Mouse (Mus musculus) kidney, embryonic 16.5 days (tissue): ENCODE measurements around the gene Daam1. TPM values are rescaled to one million over a fixed set of nuclear protein-coding genes. Genes with fewer than 3 reads are reported as not detected.

ENCODE experiments used
- ATAC-seq: fragments of 200-750 bp; cut with Nextera tagmentation; 2 replicates; pipeline ENCODE4 v1.8.0; 2017; ENCODE audit warnings: moderate TSS enrichment; ENCODE audit not compliant: low FRiP score, low TSS enrichment
- H3K27ac ChIP-seq: fragments of 300-500 bp; sonication (generic); 2 replicates; pipeline ENCODE4 v1.5.1; 2014; ENCODE audit warnings: low read length
- H3K27me3 ChIP-seq: fragments of 300-500 bp; sonication (generic); 2 replicates; pipeline ENCODE4 v1.6.1; 2014; ENCODE audit warnings: low read length, control low read depth, mixed read lengths; ENCODE audit not compliant: insufficient read depth
- H3K36me3 ChIP-seq: fragments of 300-500 bp; sonication (generic); 2 replicates; pipeline ENCODE4 v1.6.1; 2014; ENCODE audit warnings: low read length, control low read depth, mixed read lengths; ENCODE audit not compliant: insufficient read depth
- H3K4me1 ChIP-seq: fragments of 300-500 bp; sonication (generic); 2 replicates; pipeline ENCODE4 v1.6.1; 2014; ENCODE audit warnings: low read length, control low read depth, mixed read lengths; ENCODE audit not compliant: insufficient read depth
- H3K4me2 ChIP-seq: fragments of 300-500 bp; sonication (generic); replicated peaks from 2 replicates; pipeline ENCODE4 v1.6.1; 2014; ENCODE audit warnings: low read depth, low read length
- H3K4me3 ChIP-seq: fragments of 300-500 bp; sonication (generic); 2 replicates; pipeline ENCODE4 v1.5.1; 2014; ENCODE audit warnings: mild to moderate bottlenecking, low read length
- H3K9ac ChIP-seq: fragments of 300-500 bp; sonication (generic); replicated peaks from 2 replicates; pipeline ENCODE4 v1.6.1; 2014; ENCODE audit warnings: low read length
- H3K9me3 ChIP-seq: fragments of 300-500 bp; sonication (generic); 2 replicates; pipeline ENCODE4 v1.6.1; 2016; ENCODE audit warnings: low read length, control low read depth
- WGBS: fragments of 180-500 bp; shearing (Covaris S2); extraction: QIAGEN DNeasy Blood & Tissue Kit; methylation state at CpG from one replicate; pipeline ENCODE4 v1.1.7; 2014; 5-methylcytosine and 5-hydroxymethylcytosine counted together
- polyA plus RNA-seq: library from polyadenylated mRNA; unstranded; fragments of >200 nt; fragmentation: Nextera tagmentation; extraction: Ambion mirVana; gene quantifications from 2 replicates; pipeline ENCODE4 v1.2.1, GENCODE M21; 2015

Gene Daam1
- polyA plus RNA-seq, 1 experiment from 2014 or later, result 8.6 TPM

- no peak overlapping the region for H3K9ac ChIP-seq
- no peak for ATAC-seq
- 90% methylated on average over 3 of the region's 3 CpGs for WGBS
- no peaks in the 10 kb centered on the region for H3K9me3 ChIP-seq
- H3K27me3 ChIP-seq, result no peaks in the 10 kb centered on the region
- H3K4me3 ChIP-seq, result no peak overlapping the region
- no peaks in the 10 kb centered on the region for H3K4me1 ChIP-seq
- H3K36me3 ChIP-seq, result no peaks in the 10 kb centered on the region
- H3K4me2 ChIP-seq, result no peak overlapping the region
- H3K27ac ChIP-seq, result no peak overlapping the region
Observed at GRCm38 (mm10) chr12:72005307-72005706, 174.4 kb downstream of the Daam1 start.

- no peaks in the 10 kb centered on the region for H3K27me3 ChIP-seq
- H3K4me1 ChIP-seq, result no peaks in the 10 kb centered on the region
- no peak overlapping the region for H3K4me3 ChIP-seq
- no peak overlapping the region for H3K27ac ChIP-seq
- WGBS, result 85% methylated on average over 3 of the region's 3 CpGs
- H3K9ac ChIP-seq, result no peak overlapping the region
- no peak for ATAC-seq
- no peaks in the 10 kb centered on the region for H3K36me3 ChIP-seq
- no peak overlapping the region for H3K4me2 ChIP-seq
- no peaks in the 10 kb centered on the region for H3K9me3 ChIP-seq
Observed at GRCm38 (mm10) chr12:72007656-72008055, 176.8 kb downstream of the Daam1 start.

- Histone ChIP-seq H3K9me3 (no peaks in the 10 kb centered on the region), H3K4me2 (no peak overlapping the region), H3K36me3 (no peaks in the 10 kb centered on the region), H3K4me1 (no peaks in the 10 kb centered on the region), H3K27me3 (no peaks in the 10 kb centered on the region), H3K4me3 (no peak overlapping the region), H3K9ac (no peak overlapping the region), H3K27ac (no peak overlapping the region)
- WGBS, result 97% methylated on average over 13 of the region's 13 CpGs
- no peak for ATAC-seq
Observed at GRCm38 (mm10) chr12:72009051-72009902, 178.4 kb downstream of the Daam1 start.

GRCm38 (mm10) chr12:72011404-72011803, 180.5 kb downstream of the Daam1 start:
- H3K4me1 ChIP-seq, result no peaks in the 10 kb centered on the region
- H3K4me2 ChIP-seq, result no peak overlapping the region
- H3K9ac ChIP-seq, result no peak overlapping the region
- no peaks in the 10 kb centered on the region for H3K9me3 ChIP-seq
- WGBS, result 93% methylated on average over 3 of the region's 3 CpGs
- no peak overlapping the region for H3K4me3 ChIP-seq
- ATAC-seq, result no peak
- no peak overlapping the region for H3K27ac ChIP-seq
- no peaks in the 10 kb centered on the region for H3K27me3 ChIP-seq
- H3K36me3 ChIP-seq, result no peaks in the 10 kb centered on the region

GRCm38 (mm10) chr12:72012126-72012525, 181.2 kb downstream of the Daam1 start:
- H3K4me3 ChIP-seq, result no peak overlapping the region
- no peak overlapping the region for H3K27ac ChIP-seq
- ATAC-seq, result no peak
- no peak overlapping the region for H3K9ac ChIP-seq
- no peaks in the 10 kb centered on the region for H3K27me3 ChIP-seq
- H3K4me2 ChIP-seq, result no peak overlapping the region
- H3K9me3 ChIP-seq, result no peaks in the 10 kb centered on the region
- 90% methylated on average over 6 of the region's 6 CpGs for WGBS
- no peaks in the 10 kb centered on the region for H3K36me3 ChIP-seq
- no peaks in the 10 kb centered on the region for H3K4me1 ChIP-seq

GRCm38 (mm10) chr12:72013711-72014354, 183.0 kb downstream of the Daam1 start:
- ATAC-seq, result no peak
- Histone ChIP-seq H3K4me3 (no peak overlapping the region), H3K4me1 (no peaks in the 10 kb centered on the region), H3K9ac (no peak overlapping the region), H3K4me2 (no peak overlapping the region), H3K9me3 (no peaks in the 10 kb centered on the region), H3K27me3 (no peaks in the 10 kb centered on the region), H3K36me3 (no peaks in the 10 kb centered on the region), H3K27ac (no peak overlapping the region)
- 74% methylated on average over 13 of the region's 13 CpGs for WGBS

GRCm38 (mm10) chr12:72014355-72014776, 183.5 kb downstream of the Daam1 start:
- H3K9ac ChIP-seq, result no peak overlapping the region
- 0 out of 2 replicates have a peak overlapping the region, but pooled peaks have one; percentile 0 for H3K4me2 ChIP-seq
- H3K9me3 ChIP-seq, result no peaks in the 10 kb centered on the region
- H3K36me3 ChIP-seq, result no peaks in the 10 kb centered on the region
- no peak overlapping the region for H3K27ac ChIP-seq
- WGBS, result 56% methylated on average over 10 of the region's 10 CpGs
- no peaks in the 10 kb centered on the region for H3K4me1 ChIP-seq
- ATAC-seq, result no peak
- H3K27me3 ChIP-seq, result no peaks in the 10 kb centered on the region
- no peak overlapping the region for H3K4me3 ChIP-seq

GRCm38 (mm10) chr12:72015296-72015695, 184.4 kb downstream of the Daam1 start:
- Histone ChIP-seq H3K27me3 (no peaks in the 10 kb centered on the region), H3K4me3 (no peak overlapping the region), H3K36me3 (no peaks in the 10 kb centered on the region), H3K4me1 (no peaks in the 10 kb centered on the region), H3K9ac (no peak overlapping the region), H3K27ac (no peak overlapping the region), H3K9me3 (no peaks in the 10 kb centered on the region), H3K4me2 (no peak overlapping the region)
- no peak for ATAC-seq
- WGBS, result 75% methylated on average over 5 of the region's 5 CpGs

GRCm38 (mm10) chr12:72020285-72020684, 189.4 kb downstream of the Daam1 start:
- no peak overlapping the region for H3K4me3 ChIP-seq
- 84% methylated on average over 4 of the region's 4 CpGs for WGBS
- no peaks in the 10 kb centered on the region for H3K4me1 ChIP-seq
- no peaks in the 10 kb centered on the region for H3K36me3 ChIP-seq
- no peak overlapping the region for H3K4me2 ChIP-seq
- no peak for ATAC-seq
- H3K9me3 ChIP-seq, result peaks cover 4% of the 10 kb centered on the region; the same call in 1 of the 2 replicates
- no peak overlapping the region for H3K27ac ChIP-seq
- no peaks in the 10 kb centered on the region for H3K27me3 ChIP-seq
- H3K9ac ChIP-seq, result no peak overlapping the region

GRCm38 (mm10) chr12:72021543-72021942, 190.7 kb downstream of the Daam1 start:
- H3K9me3 ChIP-seq, result peaks cover 4% of the 10 kb centered on the region; the same call in 1 of the 2 replicates
- 20% methylated on average over 5 of the region's 5 CpGs for WGBS
- no peak overlapping the region for H3K27ac ChIP-seq
- H3K4me3 ChIP-seq, result no peak overlapping the region
- no peaks in the 10 kb centered on the region for H3K27me3 ChIP-seq
- no peak overlapping the region for H3K9ac ChIP-seq
- H3K36me3 ChIP-seq, result no peaks in the 10 kb centered on the region
- H3K4me1 ChIP-seq, result no peaks in the 10 kb centered on the region
- H3K4me2 ChIP-seq, result no peak overlapping the region
- ATAC-seq, result 0 out of 2 replicates have a peak, but pooled peaks have one; percentile 27
